Mouse (Mus musculus) liver, embryonic 14.5 days (tissue): ENCODE data around the gene Rap1gap2. TPM values are rescaled to one million over a fixed set of nuclear protein-coding genes. Genes with fewer than 3 reads are reported as not detected.

Experiments used
- ATAC-seq: fragments of 200-750 bp; cut with Nextera tagmentation; 2 replicates; pipeline ENCODE4 v1.8.0; 2017; ENCODE audit warnings: moderate number of reproducible peaks, mild to moderate bottlenecking, moderate library complexity; ENCODE audit not compliant: insufficient read depth
- DNase-seq, 3 experiments: peaks; one replicate each; pipeline ENCODE4 v3.0.0-alpha.2; 2012 to 2013; ENCODE audit warnings: low read depth in 3 of 3, low spot score in 3 of 3
- H3K27ac ChIP-seq: fragments of 300-500 bp; sonication (generic); 2 replicates; pipeline ENCODE4 v1.5.1; 2014; ENCODE audit warnings: moderate library complexity, mild to moderate bottlenecking, control low read depth, inconsistent platforms
- H3K27me3 ChIP-seq: fragments of 300-500 bp; sonication (generic); 2 replicates; pipeline ENCODE4 v1.6.1; 2014; ENCODE audit warnings: mild to moderate bottlenecking, low read length, moderate library complexity; ENCODE audit not compliant: control insufficient read depth, insufficient read depth
- H3K36me3 ChIP-seq: fragments of 300-500 bp; sonication (generic); replicated peaks from 2 replicates; pipeline ENCODE4 v1.6.1; 2014; ENCODE audit warnings: low read depth; ENCODE audit not compliant: control insufficient read depth, insufficient read depth
- H3K4me1 ChIP-seq, 2 experiments: fragments of 200-500 bp in 1 of 2; fragments of 300-500 bp in 1 of 2; sonication (generic) in 1 of 2; replicated peaks; 2 replicates each; pipeline ENCODE4 v1.6.1; 2012 to 2014; ENCODE audit warnings: antibody characterized with exemption in 1 of 2, inconsistent platforms in 1 of 2, low read length in 1 of 2; ENCODE audit not compliant: control insufficient read depth in 2 of 2, insufficient read depth in 2 of 2
- H3K4me2 ChIP-seq: fragments of 300-500 bp; sonication (generic); 2 replicates; pipeline ENCODE4 v1.6.1; 2014; ENCODE audit warnings: low read depth, mild to moderate bottlenecking, control low read depth, moderate library complexity
- H3K4me3 ChIP-seq, 2 experiments: fragments of 200-500 bp in 1 of 2; fragments of 300-500 bp in 1 of 2; sonication (generic) in 1 of 2; 2 replicates each; pipeline ENCODE4 v1.5.1; 2012 to 2014; ENCODE audit warnings: low read depth in 2 of 2, low read length in 2 of 2, mild to moderate bottlenecking in 2 of 2, control low read depth in 1 of 2, inconsistent platforms in 1 of 2, moderate library complexity in 1 of 2; ENCODE audit not compliant: insufficient read depth in 1 of 2
- H3K9ac ChIP-seq: fragments of 300-500 bp; sonication (generic); replicated peaks from 2 replicates; pipeline ENCODE4 v1.6.1; 2014; ENCODE audit warnings: mild to moderate bottlenecking, control low read depth, moderate library complexity
- H3K9me3 ChIP-seq: fragments of 300-500 bp; sonication (generic); 2 replicates; pipeline ENCODE4 v1.6.1; 2016; ENCODE audit warnings: low read length, mixed read lengths; ENCODE audit not compliant: control insufficient read depth
- CTCF ChIP-seq: IDR thresholded peaks from 2 replicates; pipeline ENCODE4 v1.5.1; 2016; ENCODE audit warnings: antibody characterized with exemption, low read depth, control low read depth
- EP300 ChIP-seq: IDR thresholded peaks from 2 replicates; pipeline ENCODE4 v1.6.1; 2016; ENCODE audit warnings: antibody characterized with exemption, low read depth
- WGBS: fragments of 180-500 bp; shearing (Covaris S2); extraction: QIAGEN DNeasy Blood & Tissue Kit; methylation state at CpG from one replicate; pipeline ENCODE4 v1.1.7; 2014; ENCODE audit not compliant: insufficient replicate concordance; 5-methylcytosine and 5-hydroxymethylcytosine counted together
- polyA plus RNA-seq, 2 experiments: library from polyadenylated mRNA; depleted of rRNA in 1 of 2; stranded (reverse) in 1 of 2; unstranded in 1 of 2; fragments of >200 nt; fragmentation: Nextera tagmentation in 1 of 2; extraction: Ambion mirVana in 1 of 2; gene quantifications; 2 replicates each; pipeline versions ENCODE4 v1.2.1 to v1.2.3; 2012 to 2014

Rap1gap2 gene
- polyA plus RNA-seq, 2 experiments = 0.56 to 0.98 TPM

GRCm38 (mm10) chr11:74621974-74622669 lies 11.4 kb upstream of the Rap1gap2 start:
- WGBS = 17% methylated on average over 8 of the region's 8 CpGs
- Histone ChIP-seq H3K36me3 (peaks cover 24% of the 10 kb centered on the region), H3K27me3 (peaks cover 23% of the 10 kb centered on the region), H3K4me2 (peak overlapping the region; percentile 72), H3K4me1 (peaks cover 27 to 51% of the 10 kb centered on the region in 2 experiments), H3K27ac (peak overlapping the region; percentile 96), H3K9ac (peak overlapping the region; percentile 83), H3K9me3 (no peaks in the 10 kb centered on the region), H3K4me3 (peak overlapping the region; percentile 72 to 74)
- TF ChIP-seq CTCF (no peak), EP300 (peak; percentile 98)
- DNase-seq = peak; percentile 70 to 85 (median 80)
- ATAC-seq = peak; percentile 88

DNA sequence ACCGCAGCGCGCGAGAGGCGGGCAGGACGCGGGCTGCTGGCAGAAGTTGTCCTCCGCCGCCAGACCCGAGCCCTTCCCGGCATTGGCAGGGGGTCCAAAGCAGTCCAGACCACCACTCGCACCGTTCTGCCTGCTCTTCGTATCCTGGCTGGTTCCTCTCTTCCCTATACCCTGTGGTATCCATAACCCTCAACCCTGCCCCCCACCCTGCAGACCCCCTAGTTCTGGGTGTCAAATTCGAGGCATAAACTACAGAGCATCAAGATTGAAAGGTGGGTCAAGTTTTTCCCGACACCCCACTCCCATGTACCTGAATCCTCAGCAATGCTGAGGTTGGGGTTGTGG lies 9.2 kb upstream of the Rap1gap2 start:
- DNase-seq (no peak), ATAC-seq (no peak; the same call in 1 of the 2 replicates)
- TF ChIP-seq CTCF (no peak), EP300 (no peak)
- peaks cover 22% of the 10 kb centered on the region for H3K36me3 ChIP-seq
- peak overlapping the region; percentile 96 for H3K27ac ChIP-seq
- no peaks in the 10 kb centered on the region for H3K9me3 ChIP-seq
- H3K4me2 ChIP-seq = peak overlapping the region; percentile 72
- 2% methylated on average over 16 of the region's 16 CpGs for WGBS
- peaks cover 36% of the 10 kb centered on the region for H3K27me3 ChIP-seq
- peak overlapping the region; percentile 83 for H3K9ac ChIP-seq
- peak overlapping the region; percentile 74 to 87 for H3K4me3 ChIP-seq
- peaks cover 27 to 47% of the 10 kb centered on the region in 2 experiments for H3K4me1 ChIP-seq

DNA sequence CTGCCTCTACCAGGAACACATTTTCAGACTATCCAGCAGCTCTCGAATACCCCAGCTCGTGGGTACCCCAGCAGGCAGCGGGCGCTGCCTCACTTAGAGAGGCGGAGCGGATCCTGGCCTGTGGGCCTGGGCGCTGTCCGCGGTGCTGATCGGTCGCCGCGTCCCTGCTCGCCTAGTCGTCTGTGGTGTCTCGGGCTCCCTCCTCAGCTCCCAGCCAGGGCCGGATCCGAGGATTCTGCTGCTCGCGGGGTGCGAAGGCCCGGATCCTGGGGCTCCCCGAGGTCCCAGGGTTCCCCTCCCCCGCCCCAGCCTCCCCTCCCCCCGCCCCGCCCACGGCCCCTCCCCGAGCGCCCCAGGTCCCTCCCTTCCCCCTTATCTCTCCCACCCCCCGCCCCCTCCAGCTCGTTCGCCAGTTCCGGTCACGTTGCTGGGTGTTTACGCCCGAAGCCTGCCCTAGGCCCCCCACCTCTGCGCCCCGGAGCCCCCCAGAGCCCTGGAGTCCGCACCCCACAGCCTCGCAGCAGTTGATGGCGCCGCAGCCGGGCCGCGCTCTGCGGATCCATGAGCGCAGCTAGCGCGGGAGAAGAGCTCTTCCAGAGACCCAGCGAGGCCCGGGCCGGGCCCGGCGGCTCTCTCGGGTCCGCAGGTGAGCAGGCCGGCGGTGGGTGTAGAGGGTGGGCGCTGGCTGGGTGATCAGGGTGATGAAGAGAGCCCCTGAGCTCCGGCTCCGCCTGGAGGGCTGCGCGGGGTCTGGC lies 8.7 kb upstream of the Rap1gap2 start, which contains the start of gene Ccdc92b:
Ccdc92b (plus strand) TSS at position 405 of the 755 bp plus-strand sequence.
- Histone ChIP-seq H3K9me3 (no peaks in the 10 kb centered on the region), H3K27ac (peak within 1 kb of the TSS; percentile 96), H3K4me2 (peak within 1 kb of the TSS; percentile 72), H3K9ac (peak within 1 kb of the TSS; percentile 83), H3K4me1 (peaks cover 27 to 41% of the 10 kb centered on the region in 2 experiments), H3K36me3 (peaks cover 16% of the 10 kb centered on the region), H3K27me3 (peaks cover 42% of the 10 kb centered on the region), H3K4me3 (peak within 1 kb of the TSS; percentile 74 to 87)
- TF ChIP-seq EP300 (no peak), CTCF (peak; percentile 32; the same call in 1 of the 2 replicates)
- WGBS = 1% methylated on average over 56 of the region's 63 CpGs
- ATAC-seq (peak; percentile 69), DNase-seq (peak; percentile 51 to 70 (median 53))

GRCm38 (mm10) chr11:74615571-74615970 lies 4.9 kb upstream of the Rap1gap2 start:
- Histone ChIP-seq H3K4me2 (no peak overlapping the region), H3K4me3 (no peak overlapping the region), H3K4me1 (peaks cover 0 to 6% of the 10 kb centered on the region in 2 experiments; a peak in 3 of 4 replicates), H3K36me3 (no peaks in the 10 kb centered on the region), H3K27ac (no peak overlapping the region), H3K27me3 (peaks cover 76% of the 10 kb centered on the region), H3K9ac (no peak overlapping the region), H3K9me3 (no peaks in the 10 kb centered on the region)
- TF ChIP-seq EP300 (no peak), CTCF (peak; percentile 48)
- WGBS = 38% methylated on average over 5 of the region's 5 CpGs
- DNase-seq = no peak
- ATAC-seq = no peak

DNA sequence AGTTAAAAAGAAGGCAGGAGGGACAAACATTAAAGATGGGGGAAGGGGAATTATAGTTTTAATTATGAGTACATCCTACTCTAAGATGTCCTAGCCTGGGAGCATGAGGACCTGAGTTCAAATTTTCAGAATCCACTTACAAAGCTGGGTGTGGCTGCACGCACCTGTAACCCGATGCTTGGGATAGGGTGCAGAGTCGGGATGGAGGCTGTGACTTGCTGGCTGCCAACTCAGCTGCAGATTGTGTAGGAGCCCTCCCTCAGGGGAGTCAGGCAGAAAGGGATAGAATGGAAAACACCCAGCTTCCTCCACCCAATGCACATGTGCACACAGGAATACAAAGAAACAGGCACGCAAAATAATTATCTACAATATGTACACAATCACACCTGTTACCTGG lies 2.7 kb upstream of the Rap1gap2 start:
- Histone ChIP-seq H3K27me3 (peaks cover 76% of the 10 kb centered on the region), H3K36me3 (no peaks in the 10 kb centered on the region), H3K4me3 (no peak overlapping the region), H3K27ac (no peak overlapping the region), H3K4me2 (no peak overlapping the region), H3K4me1 (no peaks in the 10 kb centered on the region), H3K9me3 (no peaks in the 10 kb centered on the region), H3K9ac (no peak overlapping the region)
- 56% methylated on average over 4 of the region's 4 CpGs for WGBS
- TF ChIP-seq CTCF = no peak
- ATAC-seq = no peak
- DNase-seq = no peak
